ENCODE assay signal across 15 mouse cellular contexts in the genomic region with DNA sequence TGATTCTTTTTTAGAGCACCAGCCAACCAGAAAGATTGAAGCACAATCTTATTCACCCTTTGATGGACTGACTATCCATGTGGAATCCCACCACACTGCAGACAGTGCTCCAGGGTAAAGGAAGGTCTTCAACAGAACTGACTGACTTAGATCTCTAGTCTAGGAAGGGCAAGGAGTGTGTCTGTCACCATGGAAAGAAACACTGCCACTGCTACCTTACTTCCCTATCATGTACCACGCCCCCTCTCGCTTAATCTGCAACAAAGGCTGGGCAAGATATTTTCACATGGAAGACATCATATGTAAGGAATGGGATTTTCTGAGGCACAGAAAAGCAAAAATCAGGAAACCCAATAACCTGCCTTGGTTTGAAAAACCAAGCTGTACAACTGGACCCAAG.
"Had no signal": no experiment of that assay in that cellular context is flagged by ENCODE, and none has a peak within 500 bp of the region (broad histone marks: within the 10 kb centered on the region; RNA-seq: fewer than 3 reads in every experiment).

No protein-coding gene starts in this region.

- H3K4me1 ChIP-seq: stomach, embryonic 15.5 days had no signal

- H3K4me2 ChIP-seq: neural tube, embryonic 13.5 days; neural tube, embryonic 15.5 days; stomach, embryonic 15.5 days had no signal

- H3K36me3 ChIP-seq: neural tube, embryonic 13.5 days; neural tube, embryonic 15.5 days; stomach, embryonic 15.5 days had no signal

- H3K27ac ChIP-seq: neural tube, embryonic 13.5 days; neural tube, embryonic 15.5 days; stomach, embryonic 15.5 days; stomach, postnatal 0 days had no signal

- H3K9ac ChIP-seq: neural tube, embryonic 13.5 days; neural tube, embryonic 15.5 days; stomach, embryonic 15.5 days had no signal

- H3K9me3 ChIP-seq: neural tube, embryonic 13.5 days; neural tube, embryonic 15.5 days; stomach, embryonic 15.5 days had no signal

- DNase-seq: right cerebral cortex, adult 18-20 months; right cerebral cortex, postnatal 14 days; right cerebral cortex, postnatal 25 days; right cerebral cortex, postnatal 4 days; spleen, adult 18-20 months; thymus, adult 18-20 months; thymus, adult 2 months; thymus, postnatal 14 days; thymus, postnatal 25 days; thymus, postnatal 36 days; thymus, postnatal 4 days had no signal

- H3K4me3 ChIP-seq: neural tube, embryonic 13.5 days; neural tube, embryonic 15.5 days; stomach, embryonic 15.5 days had no signal

- H3K27me3 ChIP-seq: neural tube, embryonic 13.5 days; neural tube, embryonic 15.5 days; stomach, embryonic 15.5 days had no signal
